Mouse (Mus musculus) layer of hippocampus, adult 9-11 months (tissue): ENCODE results near the gene Syt14.

Source experiments
- DNase-seq: peaks from one replicate; pipeline ENCODE4 v3.0.0; 2022

Gene Syt14

GRCm38 (mm10) chr1:192861305-192861960 is 174.1 kb downstream of the Syt14 start:
- no peak for DNase-seq

GRCm38 (mm10) chr1:192860273-192860672 is 175.3 kb downstream of the Syt14 start:
- no peak for DNase-seq

GRCm38 (mm10) chr1:192857582-192857981 is 178.0 kb downstream of the Syt14 start:
- DNase-seq, result no peak

GRCm38 (mm10) chr1:192856931-192857330 is 178.6 kb downstream of the Syt14 start:
- DNase-seq, result no peak

- DNase-seq, result no peak
Observed at GRCm38 (mm10) chr1:192856411-192856810, 179.2 kb downstream of the Syt14 start.

- DNase-seq, result no peak
Observed at GRCm38 (mm10) chr1:192855474-192856230, 179.9 kb downstream of the Syt14 start, which contains the start of gene Sertad4. Sertad4 (minus strand) TSS chr1:192855756.

GRCm38 (mm10) chr1:192854819-192855271 is 180.7 kb downstream of the Syt14 start:
- DNase-seq, result no peak

GRCm38 (mm10) chr1:192853988-192854818 is 181.4 kb downstream of the Syt14 start:
- DNase-seq, result no peak

GRCm38 (mm10) chr1:192853429-192853828 is 182.1 kb downstream of the Syt14 start:
- no peak for DNase-seq

- no peak for DNase-seq
Observed at GRCm38 (mm10) chr1:192852047-192852446, 183.5 kb downstream of the Syt14 start.

- DNase-seq, result no peak
Observed at GRCm38 (mm10) chr1:192851640-192852039, 183.9 kb downstream of the Syt14 start.

- no peak for DNase-seq
Observed at GRCm38 (mm10) chr1:192851126-192851525, 184.4 kb downstream of the Syt14 start.

GRCm38 (mm10) chr1:192849616-192850015 is 186.0 kb downstream of the Syt14 start:
- DNase-seq, result no peak

- no peak for DNase-seq
Observed at GRCm38 (mm10) chr1:192847254-192847653, 188.3 kb downstream of the Syt14 start.
